Mouse (Mus musculus): ENCODE measurements around the gene Ppp1r10.

The Ppp1r10 gene

DNA sequence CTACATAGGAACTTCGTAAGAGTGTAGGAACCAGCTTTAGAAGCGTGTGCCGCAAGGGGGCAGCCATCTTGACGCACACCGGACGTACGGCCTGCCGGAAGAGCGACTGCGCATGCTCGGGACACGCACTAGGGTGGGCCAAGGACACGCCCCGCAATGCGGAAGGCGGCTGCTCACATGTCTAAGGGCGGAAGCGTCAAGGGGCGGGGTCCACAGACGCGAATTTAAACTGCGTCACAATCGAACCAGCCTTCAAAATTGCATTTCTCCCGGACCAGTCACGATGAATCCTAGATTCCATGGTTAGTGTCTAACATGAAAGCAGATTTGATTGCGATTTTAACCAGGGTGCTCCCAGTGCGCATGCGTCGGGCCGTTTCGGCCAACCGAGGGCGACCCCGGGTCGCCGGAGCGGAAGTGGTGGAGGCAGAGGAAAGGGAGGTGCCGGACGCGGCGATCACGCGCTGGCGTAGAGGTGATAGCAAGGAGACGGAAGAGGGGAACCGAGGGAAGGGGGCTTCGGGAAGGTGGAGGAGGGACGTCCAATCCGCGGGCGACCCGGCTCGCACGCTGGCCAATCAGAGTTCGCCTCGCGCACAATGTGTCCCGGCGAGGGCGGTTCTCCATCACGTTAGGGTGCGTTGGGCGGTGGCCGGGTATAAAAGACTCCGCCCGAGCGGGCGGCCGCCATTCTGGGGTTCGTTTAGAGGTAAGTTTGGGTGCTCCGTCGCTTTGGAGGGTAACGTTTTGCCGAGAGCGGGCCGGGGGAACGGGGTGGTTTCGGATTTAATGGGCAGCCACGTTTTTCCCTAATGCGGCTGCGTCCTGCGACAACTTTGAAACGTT, at the start of gene Ppp1r10, which contains the start of gene Mrps18b:
Gene Ppp1r10, plus strand, starts transcription at position 138 of the 846 bp plus-strand sequence.
Gene Mrps18b, minus strand, starts transcription at position 93 of the 846 bp plus-strand sequence.
- in situ Hi-C loops (cut with MboI, MseI), result no loop called here

DNA sequence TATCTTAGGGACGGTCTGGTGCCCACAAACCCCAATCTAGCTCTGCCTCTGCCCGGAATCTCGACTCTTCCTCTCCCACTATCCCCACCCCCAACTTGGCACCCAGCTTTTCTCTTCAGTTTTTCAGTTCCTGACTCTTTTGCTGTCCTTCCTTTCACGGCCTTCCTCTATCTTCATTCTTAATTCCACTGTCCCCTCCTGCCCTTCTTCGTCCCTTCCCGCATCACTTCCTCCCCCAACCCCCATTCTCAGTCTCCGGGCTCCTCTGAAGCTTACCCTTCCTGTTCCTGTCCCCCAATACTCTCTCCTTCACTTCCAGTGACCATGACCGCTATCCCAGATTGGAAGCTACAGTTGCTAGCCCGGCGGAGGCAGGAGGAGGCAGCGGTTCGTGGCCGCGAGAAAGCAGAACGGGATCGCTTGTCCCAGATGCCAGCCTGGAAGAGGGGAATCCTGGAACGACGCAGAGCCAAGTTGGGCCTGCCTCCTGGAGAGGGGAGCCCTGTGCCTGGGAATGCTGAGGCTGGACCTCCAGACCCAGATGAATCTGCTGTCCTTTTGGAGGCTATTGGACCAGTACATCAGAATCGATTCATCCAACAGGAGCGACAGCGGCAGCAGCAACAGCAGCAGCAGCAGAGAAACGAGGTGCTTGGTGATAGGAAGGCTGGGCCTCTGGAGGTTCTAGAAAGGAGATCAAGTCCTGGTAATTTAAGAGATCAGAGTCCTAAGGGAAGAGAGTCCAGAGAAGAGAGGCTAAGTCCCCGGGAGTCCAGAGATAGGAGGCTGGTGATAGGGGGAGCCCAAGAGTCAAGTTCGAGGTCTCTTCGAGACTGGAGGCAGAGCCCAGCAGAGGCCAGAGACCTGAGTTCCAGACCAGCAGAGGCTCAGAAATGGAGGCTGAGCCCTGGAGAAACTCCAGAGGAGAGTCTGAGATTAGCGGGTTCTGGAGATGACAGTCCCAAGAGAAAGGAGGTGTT, 49.0 kb upstream of the Ppp1r10 start:
- in situ Hi-C loops (cut with MboI, MseI), result loop anchor here in 1 of 2 experiments (5.0 kb wide), 1 partner anchor 40 kb away; no protein-coding TSS in a partner anchor

DNA sequence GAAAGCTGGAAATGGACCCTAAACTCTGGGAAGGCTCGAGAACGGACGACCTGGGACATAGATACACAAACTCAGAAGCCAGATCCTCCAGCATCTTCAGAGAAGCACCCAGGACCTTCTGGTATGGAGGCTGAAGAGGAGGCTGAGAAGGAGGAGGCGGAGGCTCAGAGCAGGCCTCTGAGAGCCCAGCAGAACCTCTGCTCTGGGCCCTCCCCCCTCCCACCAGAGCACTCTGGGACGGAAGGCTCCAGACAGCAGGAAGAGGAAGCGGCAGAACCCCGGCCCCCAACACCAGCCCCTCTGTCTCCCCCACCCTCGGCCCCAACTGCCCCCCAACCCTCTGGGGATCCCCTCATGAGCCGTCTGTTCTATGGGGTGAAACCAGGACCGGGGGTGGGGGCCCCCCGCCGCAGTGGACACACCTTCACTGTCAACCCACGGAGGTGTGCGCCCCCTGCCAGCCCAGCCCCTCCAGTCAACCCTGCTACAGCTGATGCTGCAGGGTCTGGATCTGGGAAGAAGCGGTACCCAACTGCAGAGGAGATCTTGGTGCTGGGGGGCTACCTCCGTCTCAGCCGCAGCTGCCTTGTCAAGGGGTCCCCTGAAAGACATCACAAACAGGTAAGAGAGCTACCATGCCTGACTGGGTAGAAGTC, 47.9 kb upstream of the Ppp1r10 start:
- in situ Hi-C loops (cut with MboI, MseI), result loop anchor here in 1 of 2 experiments (5.0 kb wide), 1 partner anchor 41 kb away; no protein-coding TSS in a partner anchor

DNA sequence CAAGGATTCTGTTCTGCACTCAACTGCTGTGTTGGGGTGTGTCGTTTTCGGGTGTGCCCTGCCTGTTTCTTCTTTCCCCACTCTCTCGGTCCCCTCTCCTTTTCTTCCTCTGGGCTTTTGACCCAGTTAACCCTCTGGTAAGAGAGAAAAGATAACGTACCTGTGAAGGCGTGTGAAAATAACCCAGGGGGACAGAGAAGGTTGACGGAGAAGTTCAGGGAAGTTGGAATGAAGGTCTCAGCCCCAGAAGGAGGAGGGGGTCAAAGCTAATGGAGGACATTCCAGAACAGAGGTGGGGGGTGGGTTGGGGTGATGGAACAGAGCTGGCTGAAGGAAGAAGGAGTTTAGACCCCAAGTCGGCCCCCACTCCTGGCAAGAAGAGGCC, 47.3 kb upstream of the Ppp1r10 start:
- in situ Hi-C loops (cut with MboI, MseI), result loop anchor here in 1 of 2 experiments (5.0 kb wide), 1 partner anchor 42 kb away; no protein-coding TSS in a partner anchor

DNA sequence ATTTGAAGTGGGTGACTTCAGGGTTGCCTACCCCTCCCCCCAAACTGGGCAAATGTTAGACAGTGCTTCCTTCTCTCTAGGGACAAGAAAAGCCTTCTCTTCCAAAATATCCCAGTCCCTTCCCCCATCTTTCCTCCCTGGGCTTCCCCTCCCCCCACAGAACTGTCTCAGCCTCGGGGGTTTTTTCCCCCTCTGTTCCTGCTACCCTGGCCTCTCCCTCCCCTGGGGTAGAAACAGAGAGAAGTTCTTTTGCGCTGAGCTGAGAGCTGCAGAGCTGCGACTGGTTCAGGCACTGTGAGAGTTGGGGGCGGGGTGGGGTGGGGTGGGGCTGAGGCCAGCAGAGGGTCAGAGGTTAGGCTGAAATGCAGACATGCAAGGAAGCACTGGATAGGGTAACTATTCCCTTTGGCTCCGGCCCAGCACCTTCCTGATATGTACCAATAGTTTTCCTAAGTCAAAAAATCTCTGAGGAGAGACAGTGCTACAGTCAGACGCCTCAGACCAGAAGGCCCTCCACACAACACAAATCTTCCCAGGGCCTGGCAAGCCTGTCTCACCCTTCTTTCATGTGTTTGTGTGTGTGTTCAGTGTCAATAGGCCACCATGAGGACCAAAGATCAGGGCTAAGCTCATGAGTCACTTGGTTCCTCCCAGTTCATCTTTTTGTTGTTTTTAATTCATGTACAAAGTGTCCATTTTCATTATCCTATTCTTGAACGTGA, 46.7 kb upstream of the Ppp1r10 start:
- in situ Hi-C loops (cut with MboI, MseI), result loop anchor here (5.0 kb wide), 3 partner anchors 32 to 42 kb away; partner anchors contain the start of gene Tubb5 (in 1 of the 2)

DNA sequence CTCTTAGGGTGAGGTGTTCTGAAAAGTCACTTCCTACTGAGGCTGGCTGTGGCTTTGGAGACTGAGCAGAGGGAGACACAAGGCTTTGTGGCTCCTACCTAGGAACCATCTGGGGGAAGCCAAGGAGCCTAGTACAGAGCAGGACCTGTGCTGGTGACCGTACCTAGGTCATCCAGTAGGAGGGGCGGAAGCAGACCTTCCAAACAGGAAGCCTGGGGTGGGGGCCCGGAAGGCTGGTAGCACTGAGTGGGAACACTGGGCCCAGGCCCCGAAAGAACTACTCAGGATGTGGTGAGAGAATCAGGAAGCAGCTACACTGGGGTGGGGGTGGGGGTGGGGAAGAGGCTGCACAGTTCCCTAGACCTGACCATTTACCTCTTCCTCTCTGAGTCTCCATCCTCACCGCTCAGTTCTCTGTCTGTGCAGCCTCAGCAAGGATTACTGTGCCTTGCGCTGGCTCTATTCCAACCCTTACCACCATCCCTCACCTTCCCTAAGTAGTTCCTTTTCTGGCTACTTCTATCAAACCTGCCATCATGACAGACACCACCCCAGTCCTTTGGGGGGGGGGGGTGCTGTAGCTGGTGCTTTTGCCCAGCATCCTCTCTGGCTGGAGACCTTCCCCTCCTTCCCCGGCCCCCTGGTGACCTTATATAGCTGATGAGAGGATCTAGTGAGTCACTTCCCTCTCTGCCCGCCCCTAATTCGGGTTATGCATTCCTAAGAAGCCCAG, 45.9 kb upstream of the Ppp1r10 start:
- in situ Hi-C loops (cut with MboI, MseI), result loop anchor here (5.0 kb wide), 2 partner anchors 33 to 37 kb away; partner anchors contain the start of gene Tubb5 (in 1 of the 2)

DNA sequence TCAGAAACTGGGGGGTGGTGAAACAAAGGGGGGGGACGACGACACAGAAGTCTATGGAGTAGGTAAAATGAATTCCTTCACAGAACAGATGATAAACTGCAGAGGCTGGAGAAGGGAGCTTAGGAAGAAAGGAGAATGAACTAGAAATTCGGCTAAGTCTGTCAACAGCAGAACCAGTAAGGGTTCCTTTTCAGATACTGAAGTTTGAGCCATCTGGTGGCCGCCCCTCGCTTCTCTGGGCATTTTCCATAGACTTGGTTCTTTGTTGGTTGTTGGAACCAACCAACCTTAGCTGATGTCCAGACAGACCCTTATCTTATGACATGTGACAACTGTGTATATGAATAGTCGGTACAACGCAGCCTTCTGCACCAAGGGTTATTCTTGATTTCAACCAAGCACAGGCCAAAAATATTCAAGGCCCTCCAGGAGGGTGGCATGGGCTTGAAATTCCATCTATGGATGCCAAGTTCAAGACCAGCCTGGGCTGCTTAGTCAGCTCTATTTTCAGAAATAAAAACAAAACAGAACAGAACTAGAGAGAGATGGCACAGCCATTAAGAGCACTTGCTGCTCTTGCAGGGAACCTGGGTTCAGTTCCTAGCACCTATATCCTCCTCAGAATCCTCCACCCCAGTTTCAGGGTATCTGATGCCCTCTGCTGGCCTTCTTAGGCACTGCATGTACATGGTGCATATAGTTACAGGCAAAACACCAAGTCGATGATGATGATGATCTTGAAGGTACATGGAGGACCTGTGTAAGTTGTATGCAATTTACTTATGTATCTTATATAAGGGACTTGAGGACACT, 45.1 kb upstream of the Ppp1r10 start:
- in situ Hi-C loops (cut with MboI, MseI), result loop anchor here (5.0 kb wide), 2 partner anchors 34 to 36 kb away; partner anchors contain the start of gene Tubb5 (in 1 of the 2)

DNA sequence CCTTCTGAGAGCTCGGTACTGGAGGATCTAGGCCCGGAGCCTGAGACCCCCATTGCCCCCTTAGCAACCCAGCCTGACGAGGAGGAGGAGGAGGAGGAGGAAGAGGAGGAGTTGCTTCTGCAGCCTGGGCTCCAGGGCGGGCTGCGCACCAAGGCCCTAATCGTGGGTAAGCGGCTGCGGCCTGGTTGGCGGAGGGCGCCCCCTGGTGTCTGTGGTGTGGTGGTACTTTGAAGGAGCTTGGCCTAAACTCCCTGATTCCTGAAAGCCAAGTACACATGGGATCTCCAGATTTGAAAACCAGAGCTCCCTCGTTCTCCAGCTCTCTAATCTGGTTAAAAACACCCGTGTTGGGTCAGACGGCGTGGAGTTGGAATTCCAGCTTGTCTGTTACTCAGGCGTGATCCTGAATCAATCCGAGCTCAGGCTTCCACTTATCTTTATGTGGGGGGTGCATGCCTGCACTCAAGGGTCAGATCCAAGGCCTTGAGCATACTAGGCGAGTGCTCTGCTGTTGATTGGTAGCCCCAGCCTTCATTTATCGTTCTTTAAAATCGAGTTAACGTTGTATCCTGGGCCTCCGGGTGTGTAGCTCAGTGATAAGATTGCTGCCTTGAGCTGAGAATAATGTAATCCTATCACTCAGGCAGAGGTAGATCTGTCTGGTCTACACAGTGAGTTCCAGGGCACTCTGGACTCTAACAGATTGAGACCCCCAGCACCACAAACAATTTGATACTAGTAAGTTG, 42.3 kb upstream of the Ppp1r10 start:
- in situ Hi-C loops (cut with MboI, MseI), result loop anchor here (5.0 kb wide), 2 partner anchors 33 to 37 kb away; partner anchors contain the start of gene Tubb5 (in 1 of the 2)

DNA sequence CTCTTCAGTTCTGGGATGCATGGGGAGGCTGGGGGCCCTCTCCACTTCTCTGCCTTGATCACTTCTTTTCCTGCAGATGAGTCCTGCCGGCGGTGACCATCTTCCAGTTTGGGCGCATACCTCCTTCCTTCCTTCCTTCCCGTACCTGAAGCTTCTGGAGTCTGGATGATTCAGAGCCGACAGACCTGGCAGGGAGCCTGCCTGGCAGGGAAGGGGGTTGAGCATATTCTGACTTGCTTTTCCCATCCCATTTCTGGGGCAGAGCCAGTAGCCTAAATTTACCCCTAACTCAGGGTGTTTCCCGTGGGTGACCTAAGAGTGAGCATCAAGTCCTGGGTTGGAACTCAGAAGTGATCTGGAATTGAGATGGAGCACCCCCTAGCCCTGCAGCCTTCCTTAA, 41.5 kb upstream of the Ppp1r10 start:
- in situ Hi-C loops (cut with MboI, MseI), result loop anchor here (5.0 kb wide), 2 partner anchors 33 to 37 kb away; partner anchors contain the start of gene Tubb5 (in 1 of the 2)

DNA sequence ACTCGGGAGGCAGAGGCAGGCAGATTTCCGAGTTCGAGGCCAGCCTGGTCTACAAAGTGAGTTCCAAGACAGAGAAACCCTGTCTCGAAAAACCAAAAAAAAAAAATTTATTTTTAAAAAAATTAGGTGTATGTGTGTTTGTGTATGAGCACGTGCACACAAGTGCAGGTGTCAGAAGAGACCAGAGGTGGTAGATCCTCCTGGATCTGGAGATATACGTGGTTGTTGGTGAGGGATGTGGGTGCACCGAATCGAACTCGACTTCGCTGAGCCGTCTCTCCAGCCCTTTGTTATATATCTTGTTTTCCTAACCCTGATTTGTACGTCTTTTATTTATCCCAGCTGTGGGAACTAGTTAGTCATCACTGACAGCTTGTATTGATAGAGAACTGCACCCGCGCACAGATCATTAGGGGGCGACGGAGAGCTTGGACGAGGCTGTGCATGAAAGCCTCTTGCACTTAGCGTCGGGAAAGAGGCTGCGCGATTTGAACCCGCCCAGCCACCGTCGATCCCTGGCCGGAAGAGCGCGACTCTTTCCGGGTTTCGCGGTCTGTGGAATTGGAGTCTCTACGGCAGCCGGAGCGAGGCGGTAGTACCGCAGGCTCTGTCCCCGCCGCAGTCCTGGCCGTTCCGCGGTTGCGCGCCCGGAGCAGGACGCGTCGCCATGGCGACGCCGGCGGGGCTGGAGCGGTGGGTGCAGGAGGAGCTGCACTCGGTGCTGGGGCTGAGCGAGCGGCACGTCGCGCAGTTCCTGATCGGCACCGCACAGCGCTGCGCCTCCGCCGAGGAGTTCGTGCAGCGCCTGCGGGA, 36.8 kb upstream of the Ppp1r10 start, which contains the start of gene Dhx16:
Gene Dhx16, plus strand, starts transcription at position 575 of the 813 bp plus-strand sequence.
- in situ Hi-C loops (cut with MboI, MseI), result no loop called here

DNA sequence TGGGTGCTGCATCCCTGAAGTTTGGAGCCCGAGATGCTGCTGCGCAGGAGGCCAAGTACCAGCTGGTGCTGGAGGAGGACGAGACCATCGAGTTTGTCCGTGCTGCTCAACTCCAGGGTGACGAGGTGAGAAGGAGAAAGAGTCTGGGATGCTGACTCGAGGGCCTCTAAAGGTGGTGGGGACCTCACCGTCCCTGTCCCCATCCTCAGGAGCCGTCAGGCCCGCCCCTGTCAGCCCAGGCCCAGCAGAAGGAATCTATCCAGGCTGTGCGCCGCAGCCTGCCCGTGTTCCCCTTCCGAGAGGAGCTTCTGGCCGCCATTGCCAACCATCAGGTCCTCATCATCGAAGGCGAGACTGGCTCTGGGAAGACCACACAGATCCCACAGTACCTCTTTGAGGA, 33.3 kb upstream of the Ppp1r10 start:
- in situ Hi-C loops (cut with MboI, MseI), result no loop called here

DNA sequence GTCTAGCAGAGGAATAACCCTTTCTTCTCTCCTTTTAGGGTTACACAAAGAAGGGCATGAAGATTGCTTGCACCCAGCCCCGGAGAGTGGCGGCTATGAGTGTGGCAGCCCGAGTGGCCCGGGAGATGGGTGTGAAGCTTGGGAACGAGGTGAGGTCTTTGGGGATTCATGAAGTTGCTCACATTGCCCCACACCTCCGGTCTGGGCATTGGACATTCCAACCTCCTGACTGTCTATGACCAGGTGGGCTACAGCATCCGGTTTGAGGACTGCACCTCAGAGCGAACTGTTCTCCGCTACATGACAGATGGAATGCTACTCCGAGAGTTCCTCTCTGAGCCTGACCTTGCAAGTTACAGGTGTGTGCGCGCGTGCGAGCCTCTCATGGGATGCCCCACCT, 32.5 kb upstream of the Ppp1r10 start:
- in situ Hi-C loops (cut with MboI, MseI), result no loop called here

DNA sequence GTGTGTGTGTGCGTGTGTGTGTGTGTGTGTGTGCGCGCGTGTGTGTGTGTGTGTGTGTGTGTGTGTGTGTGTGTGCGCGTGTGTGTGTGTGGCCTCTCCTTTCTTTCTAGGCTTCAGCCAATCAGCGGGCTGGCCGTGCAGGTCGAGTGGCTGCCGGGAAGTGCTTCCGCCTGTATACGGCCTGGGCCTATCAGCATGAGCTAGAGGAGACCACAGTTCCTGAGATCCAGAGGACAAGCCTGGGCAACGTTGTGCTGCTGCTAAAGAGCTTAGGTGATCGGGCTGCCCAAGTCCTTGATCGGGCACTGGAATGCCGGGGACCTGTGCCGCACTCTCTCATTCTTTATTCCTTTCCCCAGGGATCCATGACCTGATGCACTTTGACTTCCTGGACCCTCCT, 28.5 kb upstream of the Ppp1r10 start:
- in situ Hi-C loops (cut with MboI, MseI), result no loop called here

DNA sequence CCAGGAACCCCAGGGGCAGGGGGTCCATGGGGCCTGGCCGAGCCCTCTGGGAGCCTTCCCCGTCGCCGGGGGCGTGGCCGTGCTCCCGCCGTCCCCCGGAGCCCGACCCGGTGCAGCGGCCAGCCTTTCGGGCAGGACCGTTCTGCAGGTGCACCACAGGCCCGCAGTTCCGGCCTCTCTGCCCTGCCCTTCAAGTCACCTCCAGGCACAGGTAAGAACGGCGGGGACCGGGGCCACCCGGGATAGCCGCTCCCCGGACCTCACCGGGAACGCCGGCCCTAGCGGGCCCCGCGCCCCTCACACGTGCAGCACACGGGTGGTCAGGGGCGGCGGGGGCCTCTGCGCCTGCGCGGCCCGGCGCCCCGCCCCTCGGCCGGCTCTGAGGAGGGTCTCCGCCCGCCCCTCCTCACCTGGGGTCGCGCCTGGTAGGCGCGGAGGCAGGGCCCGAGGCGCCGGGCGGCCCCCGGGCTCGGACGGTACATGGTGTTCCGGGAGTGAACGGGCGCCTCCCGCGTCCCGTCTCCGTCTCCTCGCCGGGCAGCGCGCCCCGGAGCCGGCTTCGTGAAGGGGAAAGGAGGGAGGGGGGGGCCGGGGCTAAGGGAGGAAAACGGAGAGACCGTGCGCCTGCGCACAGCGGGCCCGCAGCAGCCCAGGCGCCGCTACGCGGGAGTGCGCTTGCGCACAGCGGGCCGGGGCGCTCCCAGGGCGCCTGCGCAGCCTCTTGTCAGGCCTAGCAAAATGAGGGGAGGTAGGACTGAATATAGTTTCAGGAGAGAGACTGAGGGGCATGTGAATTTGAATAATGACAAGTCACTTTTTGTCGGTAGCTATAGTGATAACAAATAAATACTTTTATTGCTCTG, 19.2 kb upstream of the Ppp1r10 start, which contains the start of gene 2310061I04Rik:
Gene 2310061I04Rik, minus strand, starts transcription at position 651 of the 863 bp plus-strand sequence.
- in situ Hi-C loops (cut with MboI, MseI), result no loop called here

DNA sequence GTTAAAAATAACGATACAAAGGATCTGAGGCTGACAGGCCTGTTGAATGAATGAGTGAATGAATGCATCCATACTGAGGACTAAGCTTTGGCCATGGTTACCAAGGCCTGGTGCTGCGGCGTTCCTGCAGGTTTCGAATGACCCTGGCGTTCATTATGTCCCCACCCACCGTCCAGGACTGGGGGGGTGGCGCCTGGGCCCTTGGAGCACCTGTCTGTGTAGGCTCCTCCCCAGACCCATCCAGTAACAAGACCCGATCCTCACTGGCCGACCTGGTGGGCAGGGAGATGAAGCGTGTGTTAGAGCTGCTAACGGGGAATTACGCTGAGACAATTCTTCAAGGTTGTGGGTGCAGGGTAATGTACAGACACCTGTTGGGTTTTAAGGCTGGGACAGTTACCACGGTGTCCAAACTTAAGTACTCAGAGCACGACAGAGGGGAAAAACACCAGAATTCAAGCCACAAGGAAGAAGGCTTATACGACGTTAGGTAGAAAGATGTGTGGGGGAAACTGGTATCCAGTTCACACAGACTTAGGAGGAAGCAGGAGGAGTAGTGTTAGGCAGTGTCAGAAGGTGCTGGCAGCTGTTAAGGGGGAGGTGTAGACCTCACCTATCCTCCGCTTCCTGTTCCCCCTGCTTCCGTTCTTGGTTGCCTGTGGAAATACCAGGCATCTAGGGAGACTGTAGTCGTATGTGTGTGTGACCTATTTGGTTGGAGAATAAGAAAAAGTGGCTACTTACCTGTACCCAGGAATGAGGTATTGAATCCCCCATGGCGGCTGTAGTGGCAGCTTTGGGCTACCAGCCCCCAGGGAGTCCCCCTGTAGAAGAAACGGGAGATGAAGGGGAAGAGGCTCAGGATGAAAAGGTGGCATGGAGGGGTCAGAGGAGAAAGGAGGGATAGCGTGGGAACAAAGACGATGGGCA, 18.3 kb upstream of the Ppp1r10 start:
- in situ Hi-C loops (cut with MboI, MseI), result no loop called here

All from T-helper 17 cell (primary cell).